Mouse (Mus musculus): ENCODE results near the gene Nol12. TPM values are rescaled to one million over a fixed set of nuclear protein-coding genes. Genes with fewer than 3 reads are reported as not detected.

Nol12 gene
- polyA plus RNA-seq (2012; rRNA removed) (38.8 and 41.0 TPM in 2 replicates), polyA plus RNA-seq (2014; fragmentation: Nextera tagmentation; extraction: Ambion mirVana) (50.6 and 53.1 TPM in 2 replicates)

GRCm38 (mm10) chr15:78934784-78935320 lies at the start of gene Nol12:
Nol12 (plus strand) TSS chr15:78934933.
- peaks cover 6% of the 10 kb centered on the region for H3K4me1 ChIP-seq (ENCODE audit: control insufficient read depth, insufficient read depth, low read length)
- ATAC-seq (ENCODE audit: low FRiP score, low read depth) = peak; percentile 88
- peaks cover 32% of the 10 kb centered on the region for H3K36me3 ChIP-seq (ENCODE audit: control insufficient read depth, insufficient read depth, low read length)
- 0% methylated on average over 39 of the region's 42 CpGs for WGBS
- H3K4me2 ChIP-seq (replicated peaks; ENCODE audit: low read depth, low read length, severe bottlenecking) = peak within 1 kb of the TSS; percentile 68
- peak; percentile 94 for DNase-seq (ENCODE audit: low spot score)
- TF ChIP-seq POLR2A (IDR thresholded peaks at IDR 0.05; ENCODE audit: borderline replicate concordance, extremely low read depth, insufficient read depth, insufficient read length) = peak; percentile 65; the same call in 1 of the 2 replicates
- H3K27me3 ChIP-seq (ENCODE audit: control insufficient read depth, insufficient read depth, low read length) = no peaks in the 10 kb centered on the region
- peak within 1 kb of the TSS; percentile 64 for H3K9ac ChIP-seq (ENCODE audit: low read depth, low read length, severe bottlenecking)
- H3K4me3 ChIP-seq (replicated peaks; ENCODE audit: low read length) = peak within 1 kb of the TSS; percentile 67
- H3K27ac ChIP-seq (replicated peaks; ENCODE audit: low read depth, low read length) = peak within 1 kb of the TSS; percentile 82
- H3K9me3 ChIP-seq (ENCODE audit: control insufficient read depth, low read length) = no peaks in the 10 kb centered on the region

- no peak overlapping the region for H3K4me2 ChIP-seq (replicated peaks; ENCODE audit: low read depth, low read length, severe bottlenecking)
- TF ChIP-seq POLR2A (IDR thresholded peaks at IDR 0.05; ENCODE audit: borderline replicate concordance, extremely low read depth, insufficient read depth, insufficient read length) = no peak
- H3K27ac ChIP-seq (replicated peaks; ENCODE audit: low read depth, low read length) = no peak overlapping the region
- no peak for ATAC-seq (ENCODE audit: low FRiP score, low read depth)
- 30% methylated on average over 12 of the region's 13 CpGs for WGBS
- DNase-seq (ENCODE audit: low spot score) = no peak
- no peak overlapping the region for H3K4me3 ChIP-seq (replicated peaks; ENCODE audit: low read length)
- H3K9me3 ChIP-seq (ENCODE audit: control insufficient read depth, low read length) = no peaks in the 10 kb centered on the region
- no peaks in the 10 kb centered on the region for H3K27me3 ChIP-seq (ENCODE audit: control insufficient read depth, insufficient read depth, low read length)
- H3K4me1 ChIP-seq (ENCODE audit: control insufficient read depth, insufficient read depth, low read length) = no peaks in the 10 kb centered on the region
- H3K36me3 ChIP-seq (ENCODE audit: control insufficient read depth, insufficient read depth, low read length) = peaks cover 89% of the 10 kb centered on the region
- no peak overlapping the region for H3K9ac ChIP-seq (ENCODE audit: low read depth, low read length, severe bottlenecking)
Measured at GRCm38 (mm10) chr15:78889401-78889853, 45.3 kb upstream of the Nol12 start.

- H3K4me2 ChIP-seq (replicated peaks; ENCODE audit: low read depth, low read length, severe bottlenecking) = no peak overlapping the region
- peaks cover 3% of the 10 kb centered on the region; the same call in 1 of the 2 replicates for H3K4me1 ChIP-seq (ENCODE audit: control insufficient read depth, insufficient read depth, low read length)
- ATAC-seq (ENCODE audit: low FRiP score, low read depth) = no peak; the same call in 1 of the 2 replicates
- DNase-seq (ENCODE audit: low spot score) = no peak
- WGBS = 47% methylated on average over 7 of the region's 7 CpGs
- no peak overlapping the region for H3K4me3 ChIP-seq (replicated peaks; ENCODE audit: low read length)
- no peak overlapping the region for H3K27ac ChIP-seq (replicated peaks; ENCODE audit: low read depth, low read length)
- peaks cover 70% of the 10 kb centered on the region for H3K36me3 ChIP-seq (ENCODE audit: control insufficient read depth, insufficient read depth, low read length)
- H3K9ac ChIP-seq (ENCODE audit: low read depth, low read length, severe bottlenecking) = no peak overlapping the region
- no peaks in the 10 kb centered on the region for H3K27me3 ChIP-seq (ENCODE audit: control insufficient read depth, insufficient read depth, low read length)
- no peak for TF ChIP-seq POLR2A (IDR thresholded peaks at IDR 0.05; ENCODE audit: borderline replicate concordance, extremely low read depth, insufficient read depth, insufficient read length)
- no peaks in the 10 kb centered on the region for H3K9me3 ChIP-seq (ENCODE audit: control insufficient read depth, low read length)
Measured at GRCm38 (mm10) chr15:78892440-78892839, 42.3 kb upstream of the Nol12 start.

- 0 out of 2 replicates have a peak overlapping the region, but pooled peaks have one; percentile 39 for H3K27ac ChIP-seq (replicated peaks; ENCODE audit: low read depth, low read length)
- H3K4me2 ChIP-seq (replicated peaks; ENCODE audit: low read depth, low read length, severe bottlenecking) = no peak overlapping the region
- 0 out of 2 replicates have a peak overlapping the region, but pooled peaks have one; percentile 7 for H3K9ac ChIP-seq (ENCODE audit: low read depth, low read length, severe bottlenecking)
- H3K9me3 ChIP-seq (ENCODE audit: control insufficient read depth, low read length) = no peaks in the 10 kb centered on the region
- no peak overlapping the region for H3K4me3 ChIP-seq (replicated peaks; ENCODE audit: low read length)
- ATAC-seq (ENCODE audit: low FRiP score, low read depth) (no peak), DNase-seq (ENCODE audit: low spot score) (no peak)
- H3K36me3 ChIP-seq (ENCODE audit: control insufficient read depth, insufficient read depth, low read length) = peaks cover 53% of the 10 kb centered on the region
- TF ChIP-seq POLR2A (IDR thresholded peaks at IDR 0.05; ENCODE audit: borderline replicate concordance, extremely low read depth, insufficient read depth, insufficient read length) = no peak
- WGBS = 77% methylated on average over 13 of the region's 13 CpGs
- H3K4me1 ChIP-seq (ENCODE audit: control insufficient read depth, insufficient read depth, low read length) = peaks cover 15% of the 10 kb centered on the region; the same call in 1 of the 2 replicates
- no peaks in the 10 kb centered on the region for H3K27me3 ChIP-seq (ENCODE audit: control insufficient read depth, insufficient read depth, low read length)
Measured at GRCm38 (mm10) chr15:78894726-78895125, 40.0 kb upstream of the Nol12 start.

GRCm38 (mm10) chr15:78895741-78896140 lies 39.0 kb upstream of the Nol12 start:
- H3K27me3 ChIP-seq (ENCODE audit: control insufficient read depth, insufficient read depth, low read length) = no peaks in the 10 kb centered on the region
- no peak for TF ChIP-seq POLR2A (IDR thresholded peaks at IDR 0.05; ENCODE audit: borderline replicate concordance, extremely low read depth, insufficient read depth, insufficient read length)
- DNase-seq (ENCODE audit: low spot score) (no peak), ATAC-seq (ENCODE audit: low FRiP score, low read depth) (no peak)
- 88% methylated on average over 2 of the region's 2 CpGs for WGBS
- H3K9ac ChIP-seq (ENCODE audit: low read depth, low read length, severe bottlenecking) = no peak overlapping the region
- no peak overlapping the region for H3K4me2 ChIP-seq (replicated peaks; ENCODE audit: low read depth, low read length, severe bottlenecking)
- no peaks in the 10 kb centered on the region for H3K9me3 ChIP-seq (ENCODE audit: control insufficient read depth, low read length)
- peaks cover 48% of the 10 kb centered on the region for H3K36me3 ChIP-seq (ENCODE audit: control insufficient read depth, insufficient read depth, low read length)
- H3K27ac ChIP-seq (replicated peaks; ENCODE audit: low read depth, low read length) = no peak overlapping the region
- H3K4me3 ChIP-seq (replicated peaks; ENCODE audit: low read length) = no peak overlapping the region
- peaks cover 17% of the 10 kb centered on the region for H3K4me1 ChIP-seq (ENCODE audit: control insufficient read depth, insufficient read depth, low read length)
